Mouse (Mus musculus) effector memory CD4-positive, alpha-beta T cell, adult 7 months (primary cell): ENCODE measurements around the gene Prr5l. TPM values are rescaled to one million over a fixed set of nuclear protein-coding genes. Genes with fewer than 3 reads are reported as not detected.

ENCODE experiments used
- polyA plus RNA-seq: library from polyadenylated mRNA; unstranded; fragments of 100-300 nt; shearing (Covaris generic); gene quantifications from one replicate; pipeline ENCODE4 v1.2.1, GENCODE M21; 2017

Gene Prr5l
- polyA plus RNA-seq = 0.55 TPM

DNA sequence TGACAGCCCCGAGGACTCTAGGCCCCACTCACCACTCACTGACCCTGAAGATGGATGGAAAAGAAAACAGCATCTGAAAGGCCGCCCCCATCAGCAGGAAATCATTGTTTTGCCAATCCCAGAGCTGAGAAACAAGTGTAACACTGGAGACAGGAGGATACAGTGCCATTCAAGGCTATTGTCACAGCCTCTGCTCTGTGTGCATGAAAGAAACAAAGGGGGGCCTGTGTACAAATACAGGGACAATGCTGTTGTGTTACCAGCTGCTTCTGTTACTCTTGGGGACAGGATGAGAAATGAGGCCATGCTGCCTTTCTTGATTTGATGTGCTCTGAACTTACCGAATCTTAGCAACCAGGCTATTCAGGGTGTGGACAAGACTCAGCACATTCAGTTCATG, at the start of gene Prr5l:
Gene Prr5l (minus strand): TSS at position 30 of the 400 bp plus-strand sequence.

DNA sequence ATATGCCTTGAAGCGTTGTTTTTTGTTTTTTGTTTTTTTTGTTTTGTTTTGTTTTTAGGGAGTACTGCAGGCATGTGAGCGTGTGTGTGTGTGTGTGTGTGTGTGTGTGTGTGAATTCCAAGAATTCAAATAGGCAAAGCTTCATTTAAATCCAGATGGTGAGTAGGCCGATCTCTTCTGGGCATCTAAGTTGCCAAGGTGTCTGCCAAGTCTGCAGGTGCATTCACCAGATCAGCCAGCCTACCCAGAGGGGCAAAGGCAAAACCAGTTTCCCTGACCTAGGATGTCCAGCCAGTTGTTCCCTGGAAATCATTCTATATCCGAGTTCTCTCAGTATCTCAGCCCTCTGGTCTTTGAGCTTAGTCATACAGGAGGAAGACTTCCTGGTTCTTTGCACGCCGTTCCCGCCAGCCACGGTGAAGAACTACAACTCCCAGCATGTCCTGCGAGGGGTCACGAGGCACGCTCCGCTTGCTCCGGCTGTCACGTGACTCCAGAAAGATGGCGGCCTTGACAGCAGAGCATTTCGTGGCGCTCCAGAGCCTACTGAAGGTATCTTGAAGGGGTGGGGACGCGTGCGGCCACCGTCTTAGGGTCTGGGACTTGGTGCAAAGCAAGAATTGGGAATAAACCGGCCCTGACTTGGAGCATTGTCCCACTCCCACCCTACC, 3.1 kb upstream of the Prr5l start, which contains the start of gene Commd9:
Gene Commd9 (plus strand): TSS at position 480 of the 671 bp plus-strand sequence.

DNA sequence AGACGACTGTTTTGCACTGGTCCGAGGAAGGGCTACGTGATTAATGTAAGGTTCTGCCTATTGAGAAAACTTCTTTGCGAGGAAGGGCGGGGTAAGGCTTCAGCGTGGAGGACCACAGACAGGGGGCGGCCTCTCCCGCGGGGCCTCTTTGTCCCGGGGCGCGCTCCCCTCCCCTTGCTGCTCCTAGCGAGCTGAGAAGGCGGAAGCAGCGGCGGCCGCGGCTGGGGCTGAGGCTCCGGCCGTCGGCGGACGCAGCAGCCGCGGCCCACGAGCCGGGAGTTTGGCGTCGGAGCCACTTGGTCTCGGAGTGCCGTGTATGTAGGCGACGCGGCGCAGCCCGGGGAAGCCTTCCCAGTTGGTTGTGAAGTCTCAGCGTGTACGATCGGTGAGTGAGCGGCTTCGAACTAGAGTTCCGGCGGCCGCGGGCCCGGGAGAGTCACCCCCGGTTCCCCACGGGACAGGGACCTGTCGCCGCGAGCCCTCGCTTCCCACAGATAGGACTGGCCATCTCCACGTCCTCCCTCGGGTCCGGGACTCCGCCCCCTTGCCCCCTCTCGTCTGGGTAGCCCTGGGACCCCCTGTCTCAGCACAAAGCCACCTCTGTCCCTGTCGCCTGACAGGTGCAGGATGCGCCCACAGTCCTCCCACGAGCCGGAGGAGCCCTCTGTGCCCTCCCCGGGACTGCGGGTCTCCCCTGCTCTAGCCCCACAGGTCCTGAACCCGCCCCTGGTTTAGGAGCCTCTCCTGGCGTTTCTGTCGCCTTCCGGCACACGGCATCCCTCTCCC, 204.4 kb downstream of the Prr5l start, which contains the start of gene Traf6:
Gene Traf6 (plus strand): TSS at position 194 of the 786 bp plus-strand sequence.

Other genes with a start within 250 kb of the Prr5l start
- gene Rag1, start 233.5 kb downstream of the Prr5l start, polyA plus RNA-seq = 0.15 TPM
- 0.78 TPM for gene B230118H07Rik, start 233.5 kb downstream of the Prr5l start, polyA plus RNA-seq
- gene Traf6, start 204.6 kb downstream of the Prr5l start, polyA plus RNA-seq = 27.7 TPM
- 13.8 TPM for gene Commd9, start 3.2 kb upstream of the Prr5l start, polyA plus RNA-seq